Mouse (Mus musculus) intestine, postnatal 0 days (tissue): ENCODE results near the gene Gm5426. TPM values are rescaled to one million over a fixed set of nuclear protein-coding genes. Genes with fewer than 3 reads are reported as not detected.
A peak's percentile ranks its signal among the peaks of the same experiment; 100 is the strongest.

Experiments used
- ATAC-seq: fragments of 200-750 bp; cut with Nextera tagmentation; 2 replicates; pipeline ENCODE4 v1.8.0; 2017; ENCODE audit warnings: mild to moderate bottlenecking, moderate TSS enrichment, moderate library complexity
- H3K27ac ChIP-seq: fragments of 300-500 bp; sonication (generic); 2 replicates; pipeline ENCODE4 v1.5.1; 2014; ENCODE audit warnings: mild to moderate bottlenecking, low read depth, low read length, moderate library complexity
- H3K27me3 ChIP-seq: fragments of 300-500 bp; sonication (generic); replicated peaks from 2 replicates; pipeline ENCODE4 v1.6.1; 2014; ENCODE audit warnings: low read length, mixed read lengths; ENCODE audit not compliant: control insufficient read depth, insufficient read depth
- H3K36me3 ChIP-seq: fragments of 300-500 bp; sonication (generic); 2 replicates; pipeline ENCODE4 v1.6.1; 2014; ENCODE audit warnings: mild to moderate bottlenecking, moderate library complexity; ENCODE audit not compliant: control insufficient read depth, insufficient read depth
- H3K4me1 ChIP-seq: fragments of 300-500 bp; sonication (generic); replicated peaks from 2 replicates; pipeline ENCODE4 v1.6.1; 2014; ENCODE audit warnings: antibody characterized with exemption, low read length, mixed read lengths; ENCODE audit not compliant: control insufficient read depth, insufficient read depth
- H3K4me2 ChIP-seq: fragments of 300-500 bp; sonication (generic); replicated peaks from 2 replicates; pipeline ENCODE4 v1.6.1; 2014; ENCODE audit warnings: low read depth, mild to moderate bottlenecking, moderate library complexity
- H3K4me3 ChIP-seq: fragments of 300-500 bp; sonication (generic); 2 replicates; pipeline ENCODE4 v1.5.1; 2014; ENCODE audit warnings: low read depth, low read length
- H3K9ac ChIP-seq: fragments of 300-500 bp; sonication (generic); 2 replicates; pipeline ENCODE4 v1.6.1; 2014; ENCODE audit warnings: mild to moderate bottlenecking, low read depth, low read length
- H3K9me3 ChIP-seq: fragments of 300-500 bp; sonication (generic); 2 replicates; pipeline ENCODE4 v1.6.1; 2016; ENCODE audit warnings: mixed run types; ENCODE audit not compliant: control insufficient read depth
- CTCF ChIP-seq: sonication (generic); IDR thresholded peaks from 2 replicates; pipeline ENCODE4 v1.5.1; 2016; ENCODE audit warnings: low read depth, mild to moderate bottlenecking, control low read depth, antibody characterized with exemption, moderate library complexity
- WGBS: fragments of 180-500 bp; shearing (Covaris S2); extraction: QIAGEN DNeasy Blood & Tissue Kit; methylation state at CpG from one replicate; pipeline ENCODE4 v1.1.7; 2014; 5-methylcytosine and 5-hydroxymethylcytosine counted together
- polyA plus RNA-seq: library from polyadenylated mRNA; unstranded; fragments of >200 nt; fragmentation: Nextera tagmentation; extraction: Ambion mirVana; gene quantifications from 2 replicates; pipeline ENCODE4 v1.2.1, GENCODE M21; 2015

Gene Gm5426
- polyA plus RNA-seq, 1 experiment from 2014 or later, result not detected

GRCm38 (mm10) chr10:96120821-96121220 lies 15.6 kb upstream of the Gm5426 start:
- Histone ChIP-seq H3K27ac (no peak overlapping the region), H3K27me3 (no peaks in the 10 kb centered on the region), H3K9me3 (no peaks in the 10 kb centered on the region), H3K9ac (no peak overlapping the region), H3K4me2 (no peak overlapping the region), H3K4me1 (no peaks in the 10 kb centered on the region; the same call in 1 of the 2 replicates), H3K36me3 (no peaks in the 10 kb centered on the region), H3K4me3 (no peak overlapping the region)
- no peak for TF ChIP-seq CTCF
- WGBS, result 89% methylated on average over 2 of the region's 2 CpGs
- no peak for ATAC-seq

- H3K4me2 ChIP-seq, result no peak overlapping the region
- no peak overlapping the region for H3K27ac ChIP-seq
- no peak overlapping the region for H3K9ac ChIP-seq
- TF ChIP-seq CTCF, result no peak
- H3K9me3 ChIP-seq, result no peaks in the 10 kb centered on the region
- no peaks in the 10 kb centered on the region for H3K27me3 ChIP-seq
- H3K4me3 ChIP-seq, result no peak overlapping the region
- 54% methylated on average over 4 of the region's 4 CpGs for WGBS
- no peak for ATAC-seq
- no peaks in the 10 kb centered on the region; the same call in 1 of the 2 replicates for H3K4me1 ChIP-seq
- no peaks in the 10 kb centered on the region for H3K36me3 ChIP-seq
Observed at GRCm38 (mm10) chr10:96121249-96122010, 15.0 kb upstream of the Gm5426 start.

- Histone ChIP-seq H3K27me3 (no peaks in the 10 kb centered on the region), H3K4me1 (no peaks in the 10 kb centered on the region; the same call in 1 of the 2 replicates), H3K36me3 (no peaks in the 10 kb centered on the region), H3K27ac (no peak overlapping the region), H3K4me2 (no peak overlapping the region), H3K9me3 (no peaks in the 10 kb centered on the region), H3K4me3 (no peak overlapping the region), H3K9ac (no peak overlapping the region)
- ATAC-seq, result no peak
- 86% methylated on average over 5 of the region's 5 CpGs for WGBS
- TF ChIP-seq CTCF, result no peak
Observed at GRCm38 (mm10) chr10:96123885-96124284, 12.5 kb upstream of the Gm5426 start.

- H3K4me3 ChIP-seq, result no peak overlapping the region
- 90% methylated on average over 1 of the region's 1 CpGs for whole genome bisulfite sequencing
Observed at GRCm38 (mm10) chr10:96124290-96124689, 12.1 kb upstream of the Gm5426 start.

GRCm38 (mm10) chr10:96125771-96126454 lies 10.5 kb upstream of the Gm5426 start:
- H3K4me1 ChIP-seq, result no peaks in the 10 kb centered on the region; the same call in 1 of the 2 replicates
- no peaks in the 10 kb centered on the region for H3K9me3 ChIP-seq
- no peaks in the 10 kb centered on the region for H3K36me3 ChIP-seq
- TF ChIP-seq CTCF, result no peak
- peak; percentile 59; the same call in 1 of the 2 replicates for ATAC-seq
- 65% methylated on average over 9 of the region's 9 CpGs for WGBS
- no peak overlapping the region for H3K27ac ChIP-seq
- H3K4me3 ChIP-seq, result no peak overlapping the region
- no peak overlapping the region for H3K9ac ChIP-seq
- H3K27me3 ChIP-seq, result no peaks in the 10 kb centered on the region
- H3K4me2 ChIP-seq, result no peak overlapping the region

More at GRCm38 (mm10) chr10:96124290-96124689, 12.1 kb upstream of the Gm5426 start:
- TF ChIP-seq CTCF, result no peak
- Histone ChIP-seq H3K9me3 (no peaks in the 10 kb centered on the region), H3K9ac (no peak overlapping the region), H3K4me1 (no peaks in the 10 kb centered on the region; the same call in 1 of the 2 replicates), H3K27me3 (no peaks in the 10 kb centered on the region), H3K36me3 (no peaks in the 10 kb centered on the region), H3K27ac (no peak overlapping the region), H3K4me2 (no peak overlapping the region; the same call in 1 of the 2 replicates)
- ATAC-seq, result no peak

GRCm38 (mm10) chr10:96129213-96129612 lies 7.2 kb upstream of the Gm5426 start:
- Histone ChIP-seq H3K27ac (no peak overlapping the region), H3K4me2 (no peak overlapping the region), H3K9ac (no peak overlapping the region), H3K4me1 (no peaks in the 10 kb centered on the region; the same call in 1 of the 2 replicates), H3K36me3 (no peaks in the 10 kb centered on the region), H3K27me3 (no peaks in the 10 kb centered on the region), H3K9me3 (no peaks in the 10 kb centered on the region), H3K4me3 (no peak overlapping the region)
- no peak for ATAC-seq
- WGBS, result 76% methylated on average over 2 of the region's 2 CpGs
- no peak for TF ChIP-seq CTCF
